Mouse (Mus musculus): ENCODE results near the gene Ace. TPM values are rescaled to one million over a fixed set of nuclear protein-coding genes. Genes with fewer than 3 reads are reported as not detected.
A peak's percentile ranks its signal among the peaks of the same experiment; 100 is the strongest.

Ace gene
- total and polyA plus RNA-seq, 2 experiments from 2014 or later: 3.3 to 17.1 TPM

GRCm38 (mm10) chr11:105966288-105966687 is 1.5 kb upstream of the Ace start:
- no peaks in the 10 kb centered on the region for H3K4me1 ChIP-seq (ENCODE audit: control insufficient read depth, insufficient read depth)
- no peak overlapping the region for H3K4me2 ChIP-seq (ENCODE audit: low read depth, low read length)
- peaks cover 33% of the 10 kb centered on the region for H3K27me3 ChIP-seq (ENCODE audit: control insufficient read depth, insufficient read depth, low read length)
- H3K9me3 ChIP-seq (replicated peaks; ENCODE audit: control insufficient read depth, low read length): no peaks in the 10 kb centered on the region
- H3K36me3 ChIP-seq (replicated peaks; ENCODE audit: control insufficient read depth, insufficient read depth, low read length): no peaks in the 10 kb centered on the region
- H3K9ac ChIP-seq (replicated peaks; ENCODE audit: low read depth, low read length): no peak overlapping the region
- TF ChIP-seq CTCF (IDR thresholded peaks at IDR 0.05; ENCODE audit: low read depth) (no peak), EP300 (IDR thresholded peaks at IDR 0.05; ENCODE audit: low read depth) (no peak)
- DNase-seq (ENCODE audit: low spot score) (no peak), ATAC-seq (ENCODE audit: insufficient read depth, low read depth) (no peak)
- WGBS: 51% methylated on average over 4 of the region's 4 CpGs
- no peak overlapping the region for H3K27ac ChIP-seq (ENCODE audit: low read depth)
- no peak overlapping the region for H3K4me3 ChIP-seq (ENCODE audit: low read depth, low read length)

- Histone ChIP-seq H3K9ac (replicated peaks; ENCODE audit: low read depth, low read length) (no peak overlapping the region), H3K9me3 (replicated peaks; ENCODE audit: control insufficient read depth, low read length) (no peaks in the 10 kb centered on the region), H3K4me1 (ENCODE audit: control insufficient read depth, insufficient read depth) (no peaks in the 10 kb centered on the region), H3K27ac (ENCODE audit: low read depth) (no peak overlapping the region), H3K27me3 (ENCODE audit: control insufficient read depth, insufficient read depth, low read length) (peaks cover 33% of the 10 kb centered on the region), H3K36me3 (replicated peaks; ENCODE audit: control insufficient read depth, insufficient read depth, low read length) (no peaks in the 10 kb centered on the region), H3K4me3 (ENCODE audit: low read depth, low read length) (no peak overlapping the region), H3K4me2 (ENCODE audit: low read depth, low read length) (peak overlapping the region; percentile 89)
- ATAC-seq (ENCODE audit: insufficient read depth, low read depth) (no peak), DNase-seq (ENCODE audit: low spot score) (no peak)
- no peak for TF ChIP-seq EP300 (IDR thresholded peaks at IDR 0.05; ENCODE audit: low read depth)
- no peak for TF ChIP-seq CTCF (IDR thresholded peaks at IDR 0.05; ENCODE audit: low read depth)
- whole genome bisulfite sequencing: 40% methylated on average over 10 of the region's 10 CpGs
Observed at GRCm38 (mm10) chr11:105968948-105969347, 1.2 kb downstream of the Ace start.

DNA sequence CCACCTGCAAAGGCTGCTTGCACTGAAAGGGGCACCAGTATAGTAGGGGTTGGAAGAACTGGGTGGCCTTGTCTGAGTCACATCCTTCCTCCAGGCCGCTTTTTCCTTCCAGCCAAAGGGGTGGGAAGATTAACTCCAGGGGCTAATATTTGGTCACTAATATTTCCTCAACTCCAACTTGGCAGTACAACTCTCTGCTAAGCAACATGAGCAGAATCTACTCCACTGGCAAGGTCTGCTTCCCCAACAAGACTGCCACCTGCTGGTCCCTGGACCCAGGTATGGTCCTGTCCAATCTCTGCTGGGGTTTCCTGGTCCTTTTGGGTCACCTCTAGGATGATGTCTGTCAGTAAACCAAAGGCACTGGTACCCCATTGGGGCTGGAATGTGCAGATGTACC is 1.8 kb downstream of the Ace start:
- Histone ChIP-seq H3K9me3 (replicated peaks; ENCODE audit: control insufficient read depth, low read length) (no peaks in the 10 kb centered on the region), H3K27ac (ENCODE audit: low read depth) (no peak overlapping the region), H3K4me3 (ENCODE audit: low read depth, low read length) (no peak overlapping the region), H3K4me1 (ENCODE audit: control insufficient read depth, insufficient read depth) (no peaks in the 10 kb centered on the region), H3K27me3 (ENCODE audit: control insufficient read depth, insufficient read depth, low read length) (peaks cover 33% of the 10 kb centered on the region), H3K9ac (replicated peaks; ENCODE audit: low read depth, low read length) (no peak overlapping the region), H3K4me2 (ENCODE audit: low read depth, low read length) (no peak overlapping the region), H3K36me3 (replicated peaks; ENCODE audit: control insufficient read depth, insufficient read depth, low read length) (no peaks in the 10 kb centered on the region)
- ATAC-seq (ENCODE audit: insufficient read depth, low read depth) (no peak), DNase-seq (ENCODE audit: low spot score) (no peak)
- TF ChIP-seq CTCF (IDR thresholded peaks at IDR 0.05; ENCODE audit: low read depth) (peak; percentile 71), EP300 (IDR thresholded peaks at IDR 0.05; ENCODE audit: low read depth) (no peak)
- WGBS: 21% methylated on average over 1 of the region's 1 CpGs

DNA sequence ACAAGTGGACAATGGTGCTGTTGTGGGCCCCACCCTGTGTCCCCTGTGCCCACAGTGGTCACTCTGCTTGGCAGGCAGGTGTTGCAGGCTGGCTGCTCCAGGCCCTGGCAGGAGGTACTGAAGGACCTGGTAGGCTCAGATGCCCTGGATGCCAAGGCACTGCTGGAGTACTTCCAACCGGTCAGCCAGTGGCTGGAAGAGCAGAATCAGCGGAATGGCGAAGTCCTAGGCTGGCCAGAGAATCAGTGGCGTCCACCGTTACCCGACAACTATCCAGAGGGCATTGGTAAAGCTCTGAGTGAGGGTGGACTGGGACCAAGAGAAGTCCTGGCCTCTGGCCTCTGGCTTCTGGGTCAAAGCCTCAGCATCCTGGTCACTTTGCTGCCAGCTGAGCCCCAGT is 6.8 kb downstream of the Ace start:
- no peaks in the 10 kb centered on the region; the same call in 1 of the 2 replicates for H3K27me3 ChIP-seq (ENCODE audit: control insufficient read depth, insufficient read depth, low read length)
- H3K4me2 ChIP-seq (ENCODE audit: low read depth, low read length): no peak overlapping the region
- H3K9me3 ChIP-seq (replicated peaks; ENCODE audit: control insufficient read depth, low read length): no peaks in the 10 kb centered on the region
- H3K4me3 ChIP-seq (ENCODE audit: low read depth, low read length): no peak overlapping the region
- no peak overlapping the region for H3K27ac ChIP-seq (ENCODE audit: low read depth)
- WGBS: 80% methylated on average over 6 of the region's 6 CpGs
- TF ChIP-seq EP300 (IDR thresholded peaks at IDR 0.05; ENCODE audit: low read depth): no peak
- no peak for TF ChIP-seq CTCF (IDR thresholded peaks at IDR 0.05; ENCODE audit: low read depth)
- H3K9ac ChIP-seq (replicated peaks; ENCODE audit: low read depth, low read length): no peak overlapping the region
- ATAC-seq (ENCODE audit: insufficient read depth, low read depth) (no peak), DNase-seq (ENCODE audit: low spot score) (no peak)
- no peaks in the 10 kb centered on the region for H3K36me3 ChIP-seq (replicated peaks; ENCODE audit: control insufficient read depth, insufficient read depth, low read length)
- H3K4me1 ChIP-seq (ENCODE audit: control insufficient read depth, insufficient read depth): no peaks in the 10 kb centered on the region

- no peak for TF ChIP-seq CTCF (IDR thresholded peaks at IDR 0.05; ENCODE audit: low read depth)
- no peak for TF ChIP-seq EP300 (IDR thresholded peaks at IDR 0.05; ENCODE audit: low read depth)
Observed at GRCm38 (mm10) chr11:105975050-105975449, 7.3 kb downstream of the Ace start.

DNA sequence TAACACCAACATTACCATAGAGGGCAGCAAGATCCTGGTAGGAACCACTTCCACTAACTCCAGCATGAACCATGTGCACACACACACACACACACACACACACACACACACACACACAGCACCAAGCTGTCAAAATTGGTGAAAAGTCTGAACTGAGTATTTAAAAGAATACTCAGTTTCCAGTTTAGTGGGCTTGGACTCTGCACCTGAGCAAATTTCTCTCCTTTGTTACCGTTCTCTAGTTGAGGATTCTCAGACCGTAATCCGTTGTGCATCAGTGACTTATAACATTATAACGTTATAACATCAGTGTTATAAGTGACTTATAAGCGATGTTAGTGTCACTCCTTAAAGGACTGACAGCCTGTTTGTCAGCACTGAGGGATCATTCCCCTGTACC is 7.9 kb downstream of the Ace start:
- Histone ChIP-seq H3K4me2 (ENCODE audit: low read depth, low read length) (no peak overlapping the region), H3K9ac (replicated peaks; ENCODE audit: low read depth, low read length) (no peak overlapping the region), H3K4me3 (ENCODE audit: low read depth, low read length) (no peak overlapping the region), H3K27ac (ENCODE audit: low read depth) (no peak overlapping the region), H3K9me3 (replicated peaks; ENCODE audit: control insufficient read depth, low read length) (no peaks in the 10 kb centered on the region), H3K36me3 (replicated peaks; ENCODE audit: control insufficient read depth, insufficient read depth, low read length) (no peaks in the 10 kb centered on the region), H3K4me1 (ENCODE audit: control insufficient read depth, insufficient read depth) (no peaks in the 10 kb centered on the region), H3K27me3 (ENCODE audit: control insufficient read depth, insufficient read depth, low read length) (no peaks in the 10 kb centered on the region; the same call in 1 of the 2 replicates)
- WGBS: 87% methylated on average over 5 of the region's 5 CpGs
- ATAC-seq (ENCODE audit: insufficient read depth, low read depth) (no peak), DNase-seq (ENCODE audit: low spot score) (no peak)
- TF ChIP-seq EP300 (IDR thresholded peaks at IDR 0.05; ENCODE audit: low read depth) (no peak), CTCF (IDR thresholded peaks at IDR 0.05; ENCODE audit: low read depth) (no peak)

More at GRCm38 (mm10) chr11:105975050-105975449, 7.3 kb downstream of the Ace start:
- H3K27me3 ChIP-seq (ENCODE audit: control insufficient read depth, insufficient read depth, low read length): no peaks in the 10 kb centered on the region; the same call in 1 of the 2 replicates
- H3K27ac ChIP-seq (ENCODE audit: low read depth): no peak overlapping the region
- no peak overlapping the region for H3K4me3 ChIP-seq (ENCODE audit: low read depth, low read length)
- no peaks in the 10 kb centered on the region for H3K4me1 ChIP-seq (ENCODE audit: control insufficient read depth, insufficient read depth)
- 60% methylated on average over 3 of the region's 3 CpGs for WGBS
- ATAC-seq (ENCODE audit: insufficient read depth, low read depth) (no peak), DNase-seq (ENCODE audit: low spot score) (no peak)
- no peak overlapping the region for H3K4me2 ChIP-seq (ENCODE audit: low read depth, low read length)
- no peaks in the 10 kb centered on the region for H3K9me3 ChIP-seq (replicated peaks; ENCODE audit: control insufficient read depth, low read length)
- H3K36me3 ChIP-seq (replicated peaks; ENCODE audit: control insufficient read depth, insufficient read depth, low read length): no peaks in the 10 kb centered on the region
- H3K9ac ChIP-seq (replicated peaks; ENCODE audit: low read depth, low read length): no peak overlapping the region

Measured in heart, postnatal 0 days (tissue).